Mouse (Mus musculus) lung, postnatal 36 days (tissue): ENCODE data around the gene Opa3.

Experiments used
- DNase-seq: peaks from one replicate; pipeline ENCODE4 v3.0.0; 2022; ENCODE audit warnings: mixed read lengths

Opa3 gene

DNA sequence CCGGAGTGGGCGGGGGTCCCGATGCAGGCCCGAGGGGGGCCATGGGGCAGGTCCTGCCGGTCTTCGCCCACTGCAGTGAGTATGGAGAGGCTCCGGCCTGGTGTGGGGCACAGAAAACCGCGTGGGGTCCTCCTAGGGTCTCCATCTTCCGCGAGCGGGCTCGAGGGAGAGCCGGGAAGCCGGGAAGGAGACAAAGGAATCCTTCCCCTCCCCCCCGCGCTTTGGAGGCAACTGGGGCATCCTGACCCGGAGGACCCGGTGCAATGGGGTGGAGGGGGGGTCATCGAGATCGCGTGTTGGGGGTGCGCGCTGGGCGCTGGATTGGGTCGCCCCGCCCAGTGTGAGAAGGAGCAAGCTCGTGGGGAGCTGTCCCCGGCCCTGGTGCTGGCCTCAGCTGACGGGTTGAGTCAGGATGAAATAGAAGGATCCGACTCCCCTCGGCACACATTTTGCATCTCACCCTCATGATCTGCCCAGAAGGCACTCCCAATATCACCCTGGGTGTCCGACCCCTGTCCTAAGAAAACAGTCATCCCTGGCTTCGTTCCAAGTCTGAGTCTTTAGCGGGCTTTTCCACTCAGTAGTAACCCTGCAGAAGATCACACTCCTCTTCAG is 54.8 kb downstream of the Opa3 start:
- DNase-seq, result peak; percentile 67

DNA sequence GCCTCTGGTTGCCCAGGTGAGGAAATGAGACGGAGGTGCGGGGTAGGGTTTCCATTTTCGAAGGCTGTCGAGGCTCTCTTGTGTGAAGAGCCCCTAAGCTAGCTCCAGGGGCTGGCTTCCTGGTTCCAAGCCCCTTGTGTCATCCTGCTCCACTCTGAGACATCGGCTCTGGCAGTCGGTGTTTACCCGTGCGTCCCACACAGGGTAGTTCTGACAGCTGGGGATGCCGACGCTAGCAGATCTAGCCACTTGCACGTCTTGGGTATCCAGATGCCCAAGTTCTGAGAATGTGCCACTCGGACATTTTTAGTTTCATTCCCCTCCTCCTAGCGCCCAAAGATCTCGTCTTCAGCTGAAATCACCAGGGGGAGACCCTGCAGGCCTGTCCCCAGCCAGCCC is 55.3 kb downstream of the Opa3 start:
- DNase-seq, result no peak

- peak; percentile 80 for DNase-seq
These were observed 56.6 kb downstream of the Opa3 start for GRCm38 (mm10) chr7:19284763-19285162.

GRCm38 (mm10) chr7:19290969-19291596 is 62.9 kb downstream of the Opa3 start:
- DNase-seq, result peak; percentile 54

GRCm38 (mm10) chr7:19295503-19296185 is 67.5 kb downstream of the Opa3 start:
- peak; percentile 99 for DNase-seq

DNA sequence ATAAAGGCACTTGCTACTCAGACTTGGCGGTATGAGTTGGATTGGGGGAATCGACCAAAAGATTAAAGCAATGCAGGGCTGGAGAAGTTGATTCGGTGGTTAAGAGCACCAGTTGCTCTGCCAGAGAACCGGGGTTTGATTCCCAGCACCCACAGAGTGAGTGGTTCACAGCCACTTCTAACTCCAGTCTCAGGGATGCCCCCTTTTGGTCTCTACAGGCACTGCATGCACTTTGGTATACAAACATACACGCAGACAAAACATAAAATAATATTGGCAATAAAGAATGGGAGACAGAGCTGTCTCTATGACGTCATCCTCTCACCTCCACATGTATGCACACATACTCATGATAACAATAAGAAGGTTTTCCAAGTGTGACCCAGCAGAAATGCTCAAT is 68.9 kb downstream of the Opa3 start:
- no peak for DNase-seq

- DNase-seq, result no peak
These were observed 69.7 kb downstream of the Opa3 start for GRCm38 (mm10) chr7:19297794-19298193.

- DNase-seq, result peak; percentile 70
These were observed 71.1 kb downstream of the Opa3 start for GRCm38 (mm10) chr7:19299194-19299593.

- DNase-seq, result peak; percentile 84
These were observed 72.6 kb downstream of the Opa3 start for GRCm38 (mm10) chr7:19300501-19301421.

DNA sequence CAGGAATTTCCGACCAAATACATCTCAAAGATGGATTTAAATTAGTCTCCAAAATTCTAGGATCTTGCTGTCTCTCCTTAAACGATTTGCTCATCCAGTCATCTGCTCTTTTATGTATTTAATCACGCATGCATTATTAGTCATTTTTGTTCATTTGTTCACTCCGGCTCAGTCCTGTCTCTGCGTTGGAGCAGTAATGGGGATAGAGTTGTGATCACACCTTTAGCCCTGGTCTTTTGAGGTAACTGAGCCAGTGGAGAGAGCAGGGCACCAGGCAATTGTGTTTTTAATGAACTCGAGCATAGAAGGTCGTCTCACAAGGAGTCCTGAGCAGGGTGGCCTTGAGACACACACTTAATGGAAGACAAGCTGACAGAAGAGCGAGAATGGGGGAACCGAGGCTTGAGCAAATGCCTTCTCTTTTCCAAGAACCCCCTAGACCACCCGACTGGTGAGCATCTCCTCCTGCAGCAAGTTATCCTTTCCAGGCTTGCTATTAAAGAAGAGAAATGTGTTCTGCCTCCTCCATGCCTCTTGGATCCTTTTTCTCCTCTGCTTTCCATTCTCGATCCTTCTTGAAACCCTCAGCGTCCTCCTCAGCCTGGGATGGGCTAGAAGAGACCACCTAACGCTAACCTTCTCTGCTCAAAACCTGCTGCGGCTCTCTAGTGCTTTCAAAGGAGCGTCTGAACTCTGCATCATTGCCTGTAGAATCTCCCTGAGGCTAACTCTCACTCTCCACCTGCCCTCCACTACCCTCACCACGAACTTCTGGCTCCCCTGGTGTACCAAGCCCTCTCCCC is 73.5 kb downstream of the Opa3 start:
- no peak for DNase-seq

- no peak for DNase-seq
These were observed 74.3 kb downstream of the Opa3 start for GRCm38 (mm10) chr7:19302264-19303045.

GRCm38 (mm10) chr7:19303046-19303305 is 74.8 kb downstream of the Opa3 start:
- no peak for DNase-seq

- DNase-seq, result peak; percentile 86
These were observed 75.6 kb downstream of the Opa3 start for GRCm38 (mm10) chr7:19303770-19304169.

- no peak for DNase-seq
These were observed 76.6 kb downstream of the Opa3 start for GRCm38 (mm10) chr7:19304501-19305412.

GRCm38 (mm10) chr7:19305413-19305735 is 77.2 kb downstream of the Opa3 start:
- no peak for DNase-seq
